Mouse (Mus musculus): ENCODE results near the gene Rarg.

Gene Rarg

GRCm38 (mm10) chr15:102257202-102258075 lies at the start of gene Rarg:
Gene Rarg (minus strand): TSS chr15:102257517.
- DNase-seq (ENCODE audit: low spot score): no peak

- DNase-seq (ENCODE audit: low spot score): no peak
Measured at GRCm38 (mm10) chr15:102302542-102302941, 45.2 kb upstream of the Rarg start.

DNA sequence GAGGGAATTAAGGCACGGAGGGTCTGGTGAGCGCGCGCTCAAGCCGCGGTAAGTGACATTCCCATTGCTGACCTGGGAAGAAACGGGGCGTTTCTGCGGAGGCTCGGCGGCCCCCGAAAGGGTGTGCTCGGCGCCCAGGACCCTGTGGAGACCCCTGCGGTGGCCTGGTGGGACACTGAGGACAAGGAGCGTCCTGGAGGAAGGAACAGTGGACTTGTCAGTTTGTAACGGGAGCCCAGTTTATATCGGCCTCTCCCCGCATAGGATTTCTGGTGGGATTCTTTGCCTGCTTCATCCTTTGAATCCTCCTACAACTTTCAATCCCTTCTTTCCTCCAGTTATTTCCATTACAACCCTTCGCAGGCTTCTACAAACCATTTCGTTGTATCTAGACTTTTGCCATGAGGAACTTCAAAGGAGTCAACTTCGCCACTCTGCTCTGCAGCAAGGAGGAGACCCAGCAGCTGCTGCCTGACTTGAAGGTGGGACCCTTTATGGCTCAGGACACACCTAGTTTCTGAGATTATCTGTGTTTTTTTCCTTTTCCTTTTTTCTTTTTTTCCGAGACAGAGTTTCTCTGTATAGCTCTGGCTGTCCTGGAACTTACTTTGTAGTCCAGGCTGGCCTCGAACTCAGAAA lies 39.2 kb upstream of the Rarg start:
- DNase-seq (ENCODE audit: low spot score): no peak

- peak; percentile 80 for DNase-seq (ENCODE audit: low spot score)
Measured at GRCm38 (mm10) chr15:102295633-102296367, 38.5 kb upstream of the Rarg start, which contains the start of gene Espl1. Gene Espl1 (plus strand): TSS chr15:102296266.

GRCm38 (mm10) chr15:102287395-102287794 lies 30.1 kb upstream of the Rarg start:
- no peak for DNase-seq (ENCODE audit: low spot score)

DNA sequence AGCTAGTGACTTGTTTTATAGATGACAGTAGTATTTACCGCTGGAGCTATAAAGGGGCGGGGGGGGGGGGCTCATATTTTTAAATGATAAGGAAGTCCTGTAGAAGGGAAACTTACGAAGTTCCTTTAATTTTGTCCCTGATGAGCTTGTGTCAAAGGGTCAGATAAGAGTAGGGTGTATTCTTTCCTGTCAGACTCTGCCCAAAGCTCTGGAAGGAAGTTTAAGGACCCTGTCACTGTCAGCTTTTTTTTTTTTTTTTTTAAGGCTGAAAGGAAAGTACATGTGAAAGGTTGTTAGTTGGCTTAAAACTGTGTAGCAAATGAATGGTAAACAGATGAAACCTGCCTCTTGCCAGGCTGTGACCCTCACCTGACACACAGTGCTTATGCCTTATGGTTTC lies 26.3 kb upstream of the Rarg start:
- no peak for DNase-seq (ENCODE audit: low spot score)

- DNase-seq (ENCODE audit: low spot score): no peak
Measured at GRCm38 (mm10) chr15:102282463-102283292, 25.4 kb upstream of the Rarg start.

DNA sequence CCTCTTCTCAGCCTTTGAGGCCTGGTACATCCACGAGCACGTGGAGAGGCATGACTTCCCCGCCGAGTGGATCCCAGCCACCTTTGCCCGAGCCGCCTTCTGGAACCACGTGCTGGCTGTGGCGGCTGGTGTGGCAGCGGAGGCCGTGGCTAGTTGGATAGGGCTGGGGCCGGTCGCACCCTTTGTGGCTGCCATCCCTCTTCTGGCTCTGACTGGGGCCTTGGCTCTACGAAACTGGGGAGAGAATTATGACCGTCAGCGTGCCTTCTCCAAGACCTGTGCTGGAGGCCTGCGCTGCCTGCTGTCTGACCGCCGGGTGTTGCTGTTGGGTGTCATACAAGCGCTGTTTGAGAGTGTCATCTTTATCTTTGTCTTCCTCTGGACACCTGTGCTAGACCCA lies 23.3 kb upstream of the Rarg start:
- DNase-seq (ENCODE audit: low spot score): no peak

DNA sequence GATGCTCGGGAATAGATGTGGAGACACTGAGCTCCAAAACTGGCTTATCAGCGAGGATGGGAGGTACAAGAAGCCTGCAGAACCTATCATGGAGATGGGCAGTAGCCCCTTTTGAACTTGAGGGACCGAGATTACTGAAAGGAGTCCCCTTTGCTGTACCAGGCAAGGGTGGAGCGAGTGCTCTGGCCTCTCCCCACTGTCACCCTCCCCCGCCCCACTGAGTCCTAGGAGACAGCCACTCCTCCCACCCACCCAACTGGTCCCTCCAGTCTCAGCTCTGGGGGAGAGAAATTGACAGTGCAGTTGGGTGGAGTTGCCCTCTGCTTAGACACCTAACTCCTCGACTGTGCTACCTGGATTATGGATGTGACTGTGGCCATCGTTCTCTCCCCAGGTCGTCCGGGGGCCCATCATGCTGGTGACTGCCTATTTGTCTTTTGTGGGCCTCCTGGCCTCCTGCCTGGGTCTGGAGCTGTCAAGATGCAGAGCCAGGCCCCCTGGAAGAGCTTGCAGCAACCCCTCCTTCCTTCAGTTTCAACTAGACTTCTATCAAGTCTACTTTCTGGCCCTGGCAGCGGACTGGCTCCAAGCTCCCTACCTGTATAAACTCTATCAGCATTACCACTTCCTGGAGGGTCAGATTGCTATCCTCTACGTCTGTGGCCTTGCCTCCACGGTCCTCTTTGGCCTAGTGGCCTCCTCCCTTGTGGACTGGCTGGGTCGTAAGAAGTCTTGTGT lies 22.6 kb upstream of the Rarg start:
- DNase-seq (ENCODE audit: low spot score): no peak

DNA sequence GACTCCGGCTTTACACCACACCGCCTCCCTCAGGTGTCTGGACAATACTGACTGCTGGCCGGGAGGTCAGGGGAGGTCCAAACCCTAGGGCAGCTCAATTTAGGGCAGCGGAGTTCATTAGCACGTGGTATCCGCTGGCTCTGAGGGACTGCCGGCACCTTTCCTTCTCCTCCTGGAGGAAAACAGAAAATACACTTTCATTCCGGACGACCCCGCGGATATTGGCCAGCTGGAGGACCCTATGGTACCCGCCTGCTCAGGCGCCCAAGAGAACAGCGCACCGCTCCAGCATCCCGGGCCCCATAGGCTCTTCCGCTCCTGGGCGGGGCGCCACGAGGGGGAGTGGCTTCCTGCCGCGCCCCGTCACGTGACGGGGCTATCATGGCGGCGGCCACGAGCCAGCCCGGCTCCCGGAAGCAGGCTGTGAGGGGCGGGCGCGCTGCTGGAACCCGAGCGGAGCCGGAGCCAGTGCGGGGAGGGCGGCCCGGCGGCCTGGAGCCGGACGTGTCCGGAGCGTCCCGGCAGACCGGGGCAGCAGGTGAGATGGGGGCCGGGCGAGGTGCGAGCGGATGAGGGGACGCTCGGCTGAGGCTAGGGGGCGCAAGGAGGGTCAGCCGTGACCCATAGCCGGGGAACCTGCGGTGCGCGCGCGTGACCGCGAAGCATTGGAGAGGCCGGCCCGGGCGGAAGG lies 21.9 kb upstream of the Rarg start, which contains the start of gene Mfsd5:
Gene Mfsd5 (plus strand): TSS at position 363 of the 691 bp plus-strand sequence.
- DNase-seq (ENCODE audit: low spot score): peak; percentile 52

- no peak for DNase-seq (ENCODE audit: low spot score)
Measured at GRCm38 (mm10) chr15:102278726-102279091, 21.4 kb upstream of the Rarg start.

DNA sequence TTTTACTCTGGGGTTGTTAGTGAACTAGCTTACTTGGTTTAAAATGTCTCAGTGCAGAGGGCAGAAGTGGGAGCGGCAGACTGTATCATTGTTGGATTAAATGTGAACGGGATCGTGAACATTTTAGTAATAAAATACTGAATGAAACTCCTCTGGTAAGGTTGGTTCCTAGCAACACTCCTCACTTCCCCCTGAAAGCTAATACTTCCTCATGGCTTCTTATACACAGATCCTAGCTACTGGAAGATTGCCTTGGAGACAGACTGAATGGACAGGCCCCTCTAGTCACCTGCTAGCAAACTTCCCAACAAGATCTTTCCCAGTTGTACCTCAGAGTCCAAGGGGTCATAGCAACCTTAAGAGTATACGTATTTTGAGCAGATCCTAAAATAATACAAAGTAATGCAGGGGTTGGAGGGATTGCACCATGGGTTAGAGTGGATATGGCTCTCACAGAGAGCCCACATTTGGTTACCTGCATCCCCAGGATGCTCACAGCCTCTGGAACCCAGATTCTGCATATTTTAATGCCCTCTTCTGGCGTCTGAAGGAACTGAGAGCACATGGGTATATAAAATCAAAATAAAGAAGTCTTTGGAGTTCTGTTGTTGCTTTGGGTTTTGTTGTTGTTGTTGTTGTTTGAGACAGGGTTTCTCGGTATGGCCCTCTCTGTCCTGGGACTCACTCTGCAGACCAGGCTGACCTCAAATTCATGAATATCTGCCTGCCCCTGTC lies 16.8 kb upstream of the Rarg start:
- DNase-seq (ENCODE audit: low spot score): no peak

DNA sequence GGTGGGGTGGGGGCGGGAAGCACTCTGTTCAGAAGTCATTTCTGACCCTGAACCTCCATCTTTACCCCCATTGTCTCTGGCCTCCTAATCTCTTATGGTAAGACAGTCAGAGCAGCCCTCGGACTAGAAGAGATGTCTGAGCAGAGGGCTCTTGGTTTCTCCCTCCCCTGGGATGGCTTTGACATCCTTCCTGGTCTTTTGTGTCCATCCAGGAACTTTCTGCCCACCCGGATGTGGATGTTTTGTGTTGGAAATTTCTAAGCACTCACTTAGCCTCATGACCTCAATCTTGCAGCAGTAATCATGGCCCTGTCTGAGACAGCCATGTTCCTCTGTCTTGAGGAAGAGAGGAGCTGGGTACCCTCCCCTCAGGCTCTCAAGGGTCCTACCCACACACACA lies 14.1 kb upstream of the Rarg start:
- DNase-seq (ENCODE audit: low spot score): no peak

GRCm38 (mm10) chr15:102270274-102270960 lies 13.1 kb upstream of the Rarg start, which contains the start of gene Gm9918:
Gene Gm9918 (plus strand): TSS chr15:102270563.
- no peak for DNase-seq (ENCODE audit: low spot score)

DNA sequence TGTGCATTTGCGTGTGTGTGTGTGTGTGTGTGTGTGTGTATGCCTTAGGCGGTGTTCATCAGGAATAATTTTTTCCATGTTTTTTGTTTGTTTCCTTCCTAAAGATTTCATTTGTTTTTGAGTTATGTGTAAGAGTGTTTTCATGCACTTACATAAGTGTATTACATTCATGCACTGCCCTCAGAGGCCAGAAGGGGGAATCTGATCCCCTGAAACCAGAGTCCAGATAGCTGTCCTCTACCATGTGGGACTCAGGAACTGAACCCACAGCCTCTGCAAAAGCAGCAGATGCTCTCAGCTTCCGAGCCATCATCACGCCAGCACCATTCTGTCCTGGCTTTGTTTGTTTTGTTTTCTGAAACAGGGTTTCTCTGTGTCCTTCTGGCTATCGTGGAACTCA lies 8.2 kb upstream of the Rarg start:
- DNase-seq (ENCODE audit: low spot score): no peak

DNA sequence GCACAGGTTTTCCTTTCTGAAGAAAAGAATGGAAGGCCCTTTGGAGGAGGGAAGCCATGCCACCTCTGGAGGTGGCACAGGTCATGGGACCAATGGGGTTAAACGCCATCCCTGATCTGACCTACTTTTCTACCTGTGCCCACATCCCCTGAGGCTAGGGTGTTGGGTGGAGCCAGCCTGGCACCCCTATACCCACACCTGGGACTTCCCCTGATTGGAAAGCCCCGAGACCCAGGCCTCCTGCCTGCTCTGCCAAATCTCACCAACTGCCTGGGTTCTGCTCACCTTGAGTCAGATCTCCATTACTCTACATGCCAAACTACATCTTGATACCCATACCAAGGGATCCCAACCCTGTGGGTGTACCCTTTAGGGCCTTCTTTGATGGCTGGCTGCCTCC lies 5.7 kb upstream of the Rarg start:
- no peak for DNase-seq (ENCODE audit: low spot score)

- DNase-seq (ENCODE audit: low spot score): no peak
Measured at GRCm38 (mm10) chr15:102262582-102262981, 5.3 kb upstream of the Rarg start.

- no peak for DNase-seq (ENCODE audit: low spot score)
Measured at GRCm38 (mm10) chr15:102258581-102259253, 1.4 kb upstream of the Rarg start.

DNA sequence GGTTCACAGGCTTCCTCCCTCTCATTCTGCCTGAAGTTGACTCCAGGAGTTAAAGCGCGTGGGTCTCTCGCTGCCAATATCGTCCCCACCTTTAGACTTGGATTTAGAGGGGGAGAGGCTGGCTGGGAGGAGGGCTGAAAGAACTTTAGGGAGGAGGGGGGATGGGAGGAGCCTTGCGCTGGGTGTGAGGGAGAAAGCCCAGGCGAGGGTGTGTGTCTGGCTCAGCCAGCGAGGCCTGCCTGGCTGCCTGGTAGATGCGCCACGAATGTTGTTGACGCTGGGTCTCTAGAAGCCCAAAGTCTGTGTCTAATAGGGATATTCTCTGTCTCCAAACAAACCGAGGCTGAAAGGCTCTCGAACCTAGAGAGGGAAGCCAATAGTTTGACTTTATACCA lies 756 bp upstream of the Rarg start:
- no peak for DNase-seq (ENCODE audit: low spot score)
